Mouse (Mus musculus): ENCODE results near the gene Pla2g4b.
A peak's percentile ranks its signal among the peaks of the same experiment; 100 is the strongest.

The Pla2g4b gene

GRCm38 (mm10) chr2:120032726-120033467 is at the start of gene Pla2g4b:
Pla2g4b (plus strand) TSS chr2:120033417.
- DNase-seq = no peak

DNA sequence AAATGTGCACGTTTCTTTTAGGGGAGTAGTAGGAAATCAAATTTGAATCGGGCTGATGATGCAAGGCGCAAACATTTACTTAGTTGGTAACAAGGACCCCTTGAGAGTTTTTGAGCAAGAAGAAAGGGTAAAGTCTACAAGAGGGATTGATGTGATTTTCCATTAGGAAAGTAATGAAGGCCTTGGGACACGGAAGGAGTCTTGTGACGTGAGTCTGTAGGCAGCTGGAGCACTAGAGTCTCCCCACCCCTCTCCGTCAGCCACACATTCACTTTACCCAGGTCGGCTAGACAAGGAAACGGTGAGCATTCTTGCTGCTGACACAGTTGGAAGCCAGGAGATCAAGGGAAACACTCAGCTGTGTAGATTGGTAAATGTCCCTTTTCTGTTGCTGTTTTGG is 47.3 kb upstream of the Pla2g4b start:
- DNase-seq = no peak

DNA sequence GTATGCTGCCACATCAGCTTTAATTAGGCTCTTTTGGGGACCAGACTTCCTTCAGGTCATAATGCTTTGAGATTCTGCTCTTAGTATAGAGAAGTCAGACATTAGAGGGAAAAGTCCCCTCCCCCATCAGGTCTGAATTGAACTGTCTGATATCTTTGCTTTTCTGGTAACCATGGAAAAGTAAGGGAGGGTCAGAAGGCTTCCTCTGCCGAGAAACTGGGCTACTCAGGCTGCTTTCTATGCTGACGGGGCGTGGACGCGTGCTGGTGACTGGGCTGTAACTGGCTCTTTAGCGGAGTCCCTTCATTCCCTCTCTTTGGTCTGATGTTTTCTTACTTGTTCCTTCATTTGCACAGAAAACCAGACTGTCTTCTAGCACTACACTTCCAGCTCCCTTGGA is 46.8 kb upstream of the Pla2g4b start:
- no peak for DNase-seq

DNA sequence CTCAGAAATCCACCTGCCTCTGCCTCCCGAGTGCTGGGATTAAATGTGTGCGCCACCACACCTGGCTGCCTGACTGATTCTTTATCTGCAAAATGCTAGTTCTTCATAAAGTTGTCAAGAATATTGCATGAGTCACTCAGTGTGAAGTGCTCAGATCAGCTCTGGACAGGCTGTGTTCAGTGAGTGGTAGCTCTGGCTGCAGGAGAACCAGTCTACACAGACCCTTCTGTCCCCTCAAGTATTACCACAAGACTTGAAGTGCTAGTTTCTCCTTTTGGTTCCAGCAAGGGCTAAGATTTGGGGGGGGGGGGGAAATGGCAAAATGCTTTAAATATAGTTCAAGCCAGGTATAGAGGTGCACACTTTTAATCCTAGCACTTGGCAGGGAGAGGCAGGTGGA is 45.8 kb upstream of the Pla2g4b start:
- DNase-seq = no peak

DNA sequence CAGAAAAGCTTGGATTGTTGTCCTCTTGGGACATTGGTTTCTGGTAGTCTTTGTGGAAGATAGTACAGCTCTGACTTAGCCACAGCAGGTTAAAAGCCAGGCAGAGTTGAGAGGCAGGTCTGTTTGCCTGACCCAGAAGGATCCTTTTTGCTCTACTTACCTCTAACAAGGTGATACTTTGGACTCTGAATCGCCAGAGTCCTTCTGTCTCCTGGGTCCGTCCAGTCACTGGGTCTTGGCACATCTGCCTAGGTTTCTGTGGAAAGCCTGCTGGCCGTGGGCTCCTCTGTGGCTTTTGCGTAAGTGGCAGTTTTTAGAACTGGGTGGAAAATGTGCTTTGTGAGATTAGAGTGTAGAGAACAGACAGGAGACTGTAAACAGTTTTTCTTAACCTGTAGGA is 44.3 kb upstream of the Pla2g4b start:
- no peak for DNase-seq

GRCm38 (mm10) chr2:119990881-119991280 is 42.3 kb upstream of the Pla2g4b start:
- DNase-seq = no peak

DNA sequence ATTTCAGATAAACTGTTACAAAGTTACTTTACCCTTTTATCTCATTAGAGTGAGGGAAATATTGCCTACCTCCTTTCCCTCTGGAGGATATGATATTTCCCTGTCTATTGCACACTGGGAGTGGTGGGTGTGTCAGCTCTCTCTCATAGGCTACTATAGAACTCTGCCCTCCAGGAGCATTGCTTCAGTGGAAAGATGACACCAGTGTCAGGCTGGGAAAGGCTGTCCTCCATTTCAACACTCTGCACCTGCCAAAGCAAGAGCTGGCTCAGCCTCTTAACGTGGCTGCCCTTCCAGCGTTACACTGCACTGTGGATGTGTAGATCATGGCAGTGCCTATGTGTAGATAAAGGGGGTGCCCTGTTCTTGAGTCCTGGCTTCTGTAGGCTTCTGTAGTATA is 40.9 kb upstream of the Pla2g4b start:
- no peak for DNase-seq

- DNase-seq = no peak
Observed at GRCm38 (mm10) chr2:119993515-119993914, 39.7 kb upstream of the Pla2g4b start.

GRCm38 (mm10) chr2:119994839-119995238 is 38.4 kb upstream of the Pla2g4b start:
- no peak for DNase-seq

DNA sequence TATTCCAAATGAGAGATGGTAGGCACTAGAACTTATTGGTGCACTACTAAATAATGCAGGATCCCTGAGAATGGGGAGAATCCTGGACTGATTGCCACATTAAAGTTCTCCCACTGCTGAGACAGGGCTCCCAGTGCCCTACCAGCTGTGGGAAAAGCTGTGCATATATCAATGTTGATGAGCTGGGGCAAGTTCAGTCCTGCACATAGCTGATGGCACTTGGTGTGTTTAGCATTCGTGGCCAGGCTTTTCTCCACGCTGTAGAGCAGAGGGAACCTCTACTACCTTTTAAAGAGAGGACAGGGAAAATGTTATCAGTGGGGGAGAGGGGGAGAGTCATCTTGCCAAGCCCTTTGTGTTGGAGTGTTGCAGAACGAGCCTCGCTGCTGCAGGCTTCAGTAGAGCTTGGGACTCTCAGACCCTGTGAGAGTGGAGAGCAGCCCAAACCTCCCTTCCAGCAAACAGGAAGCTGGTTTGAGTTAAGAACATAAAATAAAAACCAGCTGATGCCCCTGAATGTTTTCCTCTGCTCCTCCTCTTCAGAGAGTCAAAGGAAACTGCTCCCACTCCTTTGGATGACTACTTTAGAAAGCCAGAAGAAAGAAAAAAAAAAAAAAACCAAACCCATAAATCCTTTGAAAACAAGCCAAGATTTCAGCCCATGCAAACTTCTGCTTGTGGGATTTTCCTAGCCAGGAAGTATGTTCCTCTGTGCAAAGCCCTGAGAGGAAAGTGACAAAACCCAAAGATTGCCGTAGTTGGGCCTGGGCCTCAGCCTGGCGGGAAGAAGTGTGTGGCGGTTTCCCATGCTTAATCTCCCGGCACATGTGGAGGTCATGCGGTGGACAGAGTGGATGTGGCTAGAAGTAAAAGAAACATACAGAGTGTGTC is 37.6 kb upstream of the Pla2g4b start:
- DNase-seq = peak; percentile 20

DNA sequence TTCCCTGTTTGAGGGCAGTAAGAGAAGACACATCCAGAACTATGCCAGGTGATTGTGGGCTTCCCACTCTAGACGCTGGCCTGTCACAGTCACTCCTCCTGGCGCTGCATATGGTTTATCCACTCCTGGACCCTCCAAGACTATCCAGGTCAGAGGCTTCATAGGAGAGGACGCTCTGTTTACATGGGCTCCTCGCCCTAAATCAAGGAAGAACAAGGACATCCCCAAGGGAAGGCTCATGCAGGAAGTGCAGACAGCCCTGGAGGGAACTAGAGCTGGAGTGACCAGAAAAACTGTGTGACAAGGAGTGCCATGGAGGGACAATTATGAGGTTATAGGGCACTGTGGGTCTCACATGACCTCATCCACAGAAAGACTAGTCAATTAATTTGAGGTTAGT is 35.9 kb upstream of the Pla2g4b start:
- DNase-seq = no peak

- DNase-seq = no peak
Observed at GRCm38 (mm10) chr2:119999731-120000130, 33.5 kb upstream of the Pla2g4b start.

GRCm38 (mm10) chr2:120000882-120001584 is 32.2 kb upstream of the Pla2g4b start:
- no peak for DNase-seq

DNA sequence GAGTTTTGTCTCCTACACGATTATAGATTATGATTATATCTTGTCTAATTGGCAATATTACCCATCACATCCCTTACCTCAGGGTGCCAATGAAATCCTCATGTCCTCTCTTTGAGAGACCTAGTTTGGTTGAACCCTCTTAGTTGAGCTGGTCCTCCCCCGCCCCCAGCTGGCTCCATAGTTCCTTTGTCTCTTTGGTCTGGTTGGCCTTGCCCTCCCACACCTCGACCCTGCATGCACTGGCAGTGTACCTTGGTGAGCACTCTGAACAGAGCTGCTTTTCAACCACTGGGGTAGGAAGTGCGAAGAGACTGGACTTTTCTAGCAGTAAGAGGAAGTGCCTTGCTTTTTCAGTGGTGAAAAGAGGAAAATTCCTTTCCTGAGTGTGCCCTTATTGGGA is 31.3 kb upstream of the Pla2g4b start:
- DNase-seq = no peak

DNA sequence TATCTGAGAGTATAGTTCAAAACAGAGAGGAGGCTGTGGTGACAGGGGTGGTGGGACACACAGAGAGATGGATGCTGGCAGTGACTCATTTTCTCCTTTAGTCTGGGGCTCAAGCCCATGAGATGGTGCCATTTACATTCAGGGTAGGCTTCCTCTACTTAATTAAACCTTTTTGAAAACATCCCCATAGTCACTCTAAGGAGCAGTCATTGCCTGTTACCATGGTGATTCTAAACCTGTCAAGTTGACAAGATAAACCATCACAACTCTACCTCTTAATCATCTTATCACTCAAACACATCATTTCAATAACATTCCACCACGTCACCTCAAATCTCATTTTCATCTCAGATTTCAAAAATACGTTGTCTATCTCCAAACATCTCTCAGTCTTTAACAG is 29.2 kb upstream of the Pla2g4b start:
- DNase-seq = no peak

- DNase-seq = no peak
Observed at GRCm38 (mm10) chr2:120006696-120007095, 26.5 kb upstream of the Pla2g4b start.

- DNase-seq = no peak
Observed at GRCm38 (mm10) chr2:120007680-120008210, 25.5 kb upstream of the Pla2g4b start.

DNA sequence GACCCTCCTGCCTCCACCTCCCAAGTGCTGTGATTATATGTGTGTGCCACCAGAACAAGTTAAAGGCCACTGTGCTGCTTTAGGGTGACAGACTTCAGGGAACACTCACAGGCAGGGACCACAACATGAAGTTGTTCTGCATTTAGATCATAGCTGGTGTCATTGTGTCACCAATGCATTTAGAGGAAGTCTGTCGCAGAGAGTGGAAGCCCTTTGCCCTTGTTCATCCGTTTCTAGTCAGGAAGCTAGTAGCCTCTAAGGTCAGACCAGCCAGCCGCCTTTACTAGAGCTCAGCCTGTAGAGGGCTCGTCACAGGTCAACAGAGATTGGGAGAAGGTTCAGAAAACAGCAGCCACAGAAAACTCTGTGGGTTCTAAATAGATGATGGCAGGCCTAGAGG is 24.5 kb upstream of the Pla2g4b start:
- DNase-seq = no peak

DNA sequence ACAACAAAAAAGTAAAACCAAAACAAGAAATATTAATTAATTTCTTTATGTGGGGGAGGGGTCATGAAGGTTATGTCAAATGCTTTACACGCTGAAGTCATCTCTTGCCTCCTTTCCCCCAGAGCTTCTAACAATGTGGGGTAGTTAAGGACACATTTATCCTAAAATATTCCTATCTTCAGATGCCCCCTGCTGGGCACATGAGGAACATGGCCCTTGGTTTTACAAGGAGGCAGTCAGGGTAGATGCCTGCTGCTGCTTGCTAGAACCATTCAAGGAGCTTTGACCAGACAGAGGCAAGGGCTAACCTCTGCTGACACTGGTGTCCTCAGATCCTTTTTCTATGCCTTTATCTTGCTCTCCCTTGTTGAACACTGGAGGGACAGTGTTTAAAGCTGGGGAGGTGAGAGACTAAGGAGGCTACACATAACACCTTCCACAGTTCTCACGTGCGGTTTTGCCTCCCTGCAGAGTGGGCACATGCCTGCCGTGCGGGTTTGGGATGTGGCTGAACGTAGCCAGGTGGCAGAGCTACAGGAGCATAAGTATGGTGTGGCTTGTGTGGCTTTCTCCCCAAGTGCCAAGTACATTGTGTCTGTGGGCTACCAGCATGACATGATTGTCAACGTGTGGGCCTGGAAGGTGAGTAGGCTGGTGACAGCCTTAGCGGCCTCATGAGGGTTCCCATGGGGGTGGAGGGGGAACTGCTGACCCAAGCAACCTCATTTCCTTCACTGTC is 21.6 kb upstream of the Pla2g4b start:
- DNase-seq = peak; percentile 64

DNA sequence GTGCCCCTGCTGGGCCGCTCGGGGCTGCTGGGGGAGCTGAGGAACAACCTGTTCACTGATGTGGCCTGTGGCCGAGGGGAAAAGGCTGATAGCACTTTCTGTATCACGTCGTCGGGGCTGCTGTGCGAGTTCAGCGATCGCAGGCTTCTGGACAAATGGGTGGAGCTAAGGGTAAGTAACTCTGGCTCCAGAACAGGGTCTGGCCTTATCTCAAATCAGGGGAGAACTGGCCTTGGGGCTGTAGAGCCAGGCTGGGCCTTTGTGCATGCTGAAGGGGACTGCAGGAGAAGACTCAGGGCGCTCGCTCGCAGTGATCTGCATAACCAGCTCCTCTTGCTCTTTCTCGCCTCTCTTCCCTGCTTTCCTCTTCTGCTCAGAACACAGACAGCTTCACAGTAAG is 20.3 kb upstream of the Pla2g4b start:
- DNase-seq = no peak

DNA sequence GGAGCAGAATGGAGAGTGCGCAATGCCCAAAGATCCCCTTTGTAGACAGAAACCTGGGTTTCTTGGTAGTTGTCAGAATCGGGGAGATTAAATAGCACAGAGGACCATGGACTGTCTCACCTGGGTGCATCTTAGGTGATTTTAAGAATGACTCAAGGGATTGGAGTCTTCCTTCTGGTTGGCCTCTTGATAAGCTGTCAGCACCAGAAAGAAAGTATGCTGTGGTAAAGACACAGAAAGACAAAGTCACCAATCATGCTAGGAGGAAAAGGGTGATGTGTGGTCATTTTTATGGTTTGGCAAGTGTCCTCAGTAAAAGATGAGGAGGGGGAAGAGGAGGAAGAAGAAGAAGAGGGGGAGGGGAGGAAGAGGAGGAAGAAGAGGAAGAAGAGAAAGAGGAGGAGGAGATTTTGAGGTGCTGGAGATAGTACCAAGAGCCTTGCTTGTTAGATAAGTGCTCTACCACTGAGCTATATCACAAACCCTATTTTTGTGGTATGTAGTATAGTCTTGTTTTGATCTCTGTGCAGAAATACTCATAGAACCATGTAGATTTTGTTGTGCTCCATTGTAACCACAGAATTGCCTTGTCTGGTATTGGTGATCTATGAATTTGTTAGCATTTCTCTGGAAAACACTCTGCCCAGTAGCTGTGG is 19.3 kb upstream of the Pla2g4b start:
- no peak for DNase-seq

DNA sequence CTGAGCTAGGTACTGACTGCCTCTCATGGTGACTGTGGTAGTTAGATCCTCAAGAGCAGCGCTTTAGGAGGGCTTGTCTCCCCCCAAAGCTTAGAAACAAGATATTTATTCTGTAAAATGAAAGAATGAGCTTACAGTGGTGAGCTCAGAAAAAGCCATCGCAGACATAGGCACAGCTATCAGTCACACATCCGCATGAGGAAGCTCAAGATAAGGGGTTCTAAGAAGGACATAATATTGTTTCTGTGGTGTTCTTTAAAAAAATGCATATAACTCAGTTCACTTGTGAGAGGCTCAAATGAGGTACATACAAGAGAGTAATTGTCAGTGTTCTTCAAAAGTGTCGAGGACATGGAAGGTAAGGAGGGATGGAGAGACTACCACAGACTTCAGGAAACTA is 17.3 kb upstream of the Pla2g4b start:
- DNase-seq = no peak

Measured in right cerebral cortex, adult 18-20 months (tissue).